Mouse (Mus musculus) heart, postnatal 0 days (tissue): Measurements from ENCODE around the gene Adarb2.

Experiments used
- CTCF ChIP-seq: IDR thresholded peaks from 2 replicates; pipeline ENCODE4 v1.5.1; 2016; ENCODE audit warnings: antibody characterized with exemption, control low read depth, low read depth
- EP300 ChIP-seq: IDR thresholded peaks from 2 replicates; pipeline ENCODE4 v1.6.1; 2016; ENCODE audit warnings: antibody characterized with exemption, low read depth

- TF ChIP-seq CTCF (no peak), EP300 (no peak)
Measured at GRCm38 (mm10) chr13:8207337-8207736, 4.7 kb downstream of the Adarb2 start.
